Mouse (Mus musculus) lung, postnatal 0 days (tissue): ENCODE results near the gene Hexdc.

Source experiments
- CTCF ChIP-seq: IDR thresholded peaks from 2 replicates; pipeline ENCODE4 v1.5.1; 2016; ENCODE audit warnings: antibody characterized with exemption, mild to moderate bottlenecking
- EP300 ChIP-seq: IDR thresholded peaks from 2 replicates; pipeline ENCODE4 v1.6.1; 2016; ENCODE audit warnings: antibody characterized with exemption, mild to moderate bottlenecking, control low read depth

DNA sequence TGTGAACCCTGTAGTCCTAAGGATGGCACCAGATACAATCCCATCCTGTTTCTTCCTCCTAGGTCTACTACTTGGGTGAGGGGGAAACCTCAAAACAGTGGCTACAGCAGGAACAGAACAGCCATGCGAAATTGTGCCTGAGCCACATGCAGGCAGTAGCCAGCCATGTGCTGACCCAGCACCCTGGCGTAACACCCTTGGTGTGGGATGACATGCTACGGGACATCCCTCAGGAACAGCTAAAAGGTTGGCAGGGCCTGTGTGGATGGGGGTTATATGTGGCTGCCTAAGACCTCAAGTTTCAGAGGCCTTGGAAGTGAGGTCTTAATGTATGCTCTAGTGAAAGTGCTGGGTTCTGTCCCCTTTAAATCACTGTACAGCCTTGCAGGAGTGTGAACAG, 12.6 kb downstream of the Hexdc start:
- no peak for TF ChIP-seq CTCF
- TF ChIP-seq EP300, result no peak
